Mouse (Mus musculus): ENCODE measurements at regions not wholly inside any gene's neighbourhood (a gene's known extent, or its start where the extent isn't known, plus 50 kb on each side); places are given as distances from the start of the nearest gene placed in this dataset.
"Not testable (repeated sequence)": the region's sequence is repeated elsewhere in the genome, so short reads cannot be mapped to it uniquely, and the experiment has no call there.

DNA sequence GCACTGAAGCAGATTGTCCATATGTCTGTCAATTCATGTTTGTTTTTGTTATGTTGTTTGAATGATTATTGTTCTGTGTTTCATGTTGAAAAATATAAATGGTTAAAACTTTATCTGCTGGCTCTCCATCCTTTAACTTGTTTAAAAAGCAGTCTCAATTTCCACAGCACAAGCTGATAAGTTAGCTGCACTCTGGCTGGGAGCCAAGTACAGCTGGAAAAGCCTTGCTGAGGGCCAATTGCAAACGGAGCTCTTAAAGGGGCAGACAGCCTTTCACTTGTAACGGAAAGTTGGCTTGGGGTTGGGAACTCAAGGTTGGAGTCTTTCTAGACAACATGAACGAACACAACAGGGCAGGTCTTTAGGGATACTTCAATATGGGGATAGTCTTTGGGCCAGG lies 462.0 kb downstream of the Gm11232 start:
- peaks cover 16% of the 10 kb centered on the region for H3K9me3 ChIP-seq
- H3K27me3 ChIP-seq; H3K36me3 ChIP-seq; H3K9ac ChIP-seq; H3K27ac ChIP-seq (replicated peaks); H3K4me2 ChIP-seq; H3K4me1 ChIP-seq (replicated peaks); ATAC-seq (ENCODE audit: low read depth); H3K4me3 ChIP-seq: not testable (repeated sequence)
- WGBS, result 81% methylated on average over 3 of the region's 3 CpGs

DNA sequence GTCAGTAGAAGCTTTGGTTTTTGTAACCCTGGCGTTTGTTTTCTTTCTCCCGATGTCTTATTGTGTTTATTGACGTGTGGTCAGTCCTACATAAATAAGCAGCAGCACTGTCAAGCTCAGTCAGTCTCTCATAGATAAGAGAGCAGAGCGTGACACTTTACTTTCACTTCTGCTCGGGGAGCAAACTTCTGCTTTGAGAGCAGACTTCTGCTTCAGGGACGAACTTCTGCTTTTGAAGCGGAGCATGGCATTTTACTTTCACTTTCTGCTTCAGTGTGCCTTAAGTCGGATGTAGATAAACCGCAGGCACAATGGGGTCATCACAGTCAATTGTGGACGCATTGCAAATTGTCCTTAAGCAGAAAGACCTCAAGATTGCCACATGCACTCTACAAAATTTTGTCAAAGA lies 466.0 kb downstream of the Gm11232 start:
- Histone ChIP-seq H3K9me3 (peaks cover 26% of the 10 kb centered on the region), H3K4me2 (no peak overlapping the region), H3K36me3 (no peaks in the 10 kb centered on the region), H3K4me3 (no peak overlapping the region), H3K9ac (no peak overlapping the region), H3K4me1 (replicated peaks) (no peaks in the 10 kb centered on the region), H3K27ac (replicated peaks) (no peak overlapping the region), H3K27me3 (no peaks in the 10 kb centered on the region)
- WGBS, result 92% methylated on average over 10 of the region's 10 CpGs
- ATAC-seq (ENCODE audit: low read depth), result no peak

GRCm38 (mm10) chr4:71291111-71291740 lies 466.5 kb downstream of the Gm11232 start:
- ATAC-seq (ENCODE audit: low read depth), result not testable (repeated sequence)

DNA sequence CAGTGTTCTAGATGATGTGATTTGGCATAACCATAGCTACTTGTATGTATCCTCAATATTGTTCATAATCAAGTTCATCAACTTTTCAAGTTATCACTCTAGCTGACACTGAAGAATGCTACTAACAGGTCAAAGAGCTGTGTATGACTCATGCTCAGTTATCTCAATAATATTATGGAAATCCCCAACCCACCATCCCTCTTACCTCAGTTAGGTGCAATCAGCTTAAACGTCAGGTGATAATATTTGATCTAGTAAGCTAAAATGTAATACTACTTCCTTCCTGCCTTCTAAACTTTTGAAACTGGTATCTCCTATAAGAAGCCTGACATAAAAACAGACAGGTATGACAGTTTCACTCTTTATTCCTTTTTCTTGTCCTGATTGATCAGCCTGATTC lies 474.6 kb downstream of the Gm11232 start:
- no peaks in the 10 kb centered on the region for H3K36me3 ChIP-seq
- H3K27ac ChIP-seq (replicated peaks), result no peak overlapping the region
- H3K4me1 ChIP-seq (replicated peaks), result no peaks in the 10 kb centered on the region
- H3K9me3 ChIP-seq, result no peaks in the 10 kb centered on the region
- no peak for ATAC-seq (ENCODE audit: low read depth)
- H3K4me3 ChIP-seq, result no peak overlapping the region
- 91% methylated on average over 1 of the region's 1 CpGs for WGBS
- H3K9ac ChIP-seq, result no peak overlapping the region
- no peaks in the 10 kb centered on the region for H3K27me3 ChIP-seq
- no peak overlapping the region for H3K4me2 ChIP-seq

More at GRCm38 (mm10) chr4:71291111-71291740, 466.5 kb downstream of the Gm11232 start:
- WGBS, result 95% methylated on average over 22 of the region's 22 CpGs
- H3K9me3 ChIP-seq, result peaks cover 26% of the 10 kb centered on the region
- not testable (repeated sequence) for H3K9ac ChIP-seq; H3K4me1 ChIP-seq (replicated peaks); H3K27me3 ChIP-seq; H3K27ac ChIP-seq (replicated peaks); H3K36me3 ChIP-seq; H3K4me3 ChIP-seq; H3K4me2 ChIP-seq

GRCm38 (mm10) chr4:71279710-71280109 lies 478.1 kb downstream of the Gm11232 start:
- Histone ChIP-seq H3K4me2 (no peak overlapping the region), H3K4me1 (replicated peaks) (no peaks in the 10 kb centered on the region)
- 91% methylated on average over 1 of the region's 1 CpGs for WGBS

DNA sequence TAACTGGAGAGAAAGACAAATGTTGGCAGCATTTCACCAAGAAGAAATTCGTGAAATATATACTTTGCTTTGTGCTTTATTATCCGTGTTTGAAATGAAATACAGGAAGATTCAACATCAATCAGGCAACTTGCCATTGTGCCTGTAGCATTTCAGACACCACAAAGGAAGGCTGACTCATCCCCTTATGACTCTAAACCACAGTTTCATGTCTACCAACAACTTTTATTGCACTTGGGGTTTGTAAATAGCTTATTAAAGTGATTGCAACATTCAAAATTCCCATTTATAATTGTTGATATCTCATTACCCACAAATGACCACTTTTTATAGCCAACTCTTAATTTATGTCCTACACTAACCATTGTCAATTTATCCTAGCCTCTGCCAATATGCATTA lies 497.9 kb downstream of the Gm11232 start:
- Histone ChIP-seq H3K36me3 (no peaks in the 10 kb centered on the region), H3K27ac (replicated peaks) (no peak overlapping the region), H3K4me2 (no peak overlapping the region), H3K27me3 (no peaks in the 10 kb centered on the region), H3K4me1 (replicated peaks) (no peaks in the 10 kb centered on the region), H3K9ac (no peak overlapping the region), H3K9me3 (no peaks in the 10 kb centered on the region), H3K4me3 (no peak overlapping the region)
- WGBS, result 80% methylated on average over 2 of the region's 2 CpGs
- no peak for ATAC-seq (ENCODE audit: low read depth)

More at GRCm38 (mm10) chr4:71279710-71280109, 478.1 kb downstream of the Gm11232 start:
- Histone ChIP-seq H3K4me3 (no peak overlapping the region), H3K27ac (replicated peaks) (no peak overlapping the region), H3K27me3 (no peaks in the 10 kb centered on the region), H3K36me3 (no peaks in the 10 kb centered on the region), H3K9ac (no peak overlapping the region), H3K9me3 (no peaks in the 10 kb centered on the region)
- ATAC-seq (ENCODE audit: low read depth), result no peak

- H3K4me2 ChIP-seq, result no peak overlapping the region
- peak; percentile 88 for ATAC-seq (ENCODE audit: low read depth)
Observed at GRCm38 (mm10) chr4:71230497-71230872, 527.3 kb downstream of the Gm11232 start.

GRCm38 (mm10) chr4:71229796-71230496 lies 527.8 kb downstream of the Gm11232 start:
- no peak overlapping the region for H3K4me2 ChIP-seq
- peaks cover 13% of the 10 kb centered on the region for H3K4me1 ChIP-seq (replicated peaks)
- H3K9ac ChIP-seq, result no peak overlapping the region
- H3K36me3 ChIP-seq, result no peaks in the 10 kb centered on the region
- H3K27ac ChIP-seq (replicated peaks), result 0 out of 2 replicates have a peak overlapping the region, but pooled peaks have one; percentile 15
- peak; percentile 78 for ATAC-seq (ENCODE audit: low read depth)
- WGBS, result 46% methylated on average over 3 of the region's 3 CpGs
- H3K27me3 ChIP-seq, result no peaks in the 10 kb centered on the region
- no peaks in the 10 kb centered on the region for H3K9me3 ChIP-seq
- no peak overlapping the region for H3K4me3 ChIP-seq

More at GRCm38 (mm10) chr4:71230497-71230872, 527.3 kb downstream of the Gm11232 start:
- H3K27me3 ChIP-seq, result no peaks in the 10 kb centered on the region
- no peak overlapping the region for H3K4me3 ChIP-seq
- no peak overlapping the region for H3K9ac ChIP-seq
- WGBS, result 17% methylated on average over 4 of the region's 4 CpGs
- H3K4me1 ChIP-seq (replicated peaks), result peaks cover 13% of the 10 kb centered on the region
- H3K36me3 ChIP-seq, result no peaks in the 10 kb centered on the region
- H3K27ac ChIP-seq (replicated peaks), result no peak overlapping the region
- H3K9me3 ChIP-seq, result no peaks in the 10 kb centered on the region

- ATAC-seq (ENCODE audit: low read depth), result no peak
- Histone ChIP-seq H3K4me2 (no peak overlapping the region), H3K36me3 (no peaks in the 10 kb centered on the region), H3K9me3 (no peaks in the 10 kb centered on the region), H3K27ac (replicated peaks) (no peak overlapping the region), H3K4me1 (replicated peaks) (peaks cover 13% of the 10 kb centered on the region), H3K4me3 (no peak overlapping the region), H3K27me3 (no peaks in the 10 kb centered on the region), H3K9ac (no peak overlapping the region)
- 79% methylated on average over 4 of the region's 4 CpGs for WGBS
Observed at GRCm38 (mm10) chr4:71226653-71227052, 531.1 kb downstream of the Gm11232 start.

GRCm38 (mm10) chr4:71218060-71218459 lies 539.7 kb downstream of the Gm11232 start:
- WGBS, result 88% methylated on average over 3 of the region's 3 CpGs

DNA sequence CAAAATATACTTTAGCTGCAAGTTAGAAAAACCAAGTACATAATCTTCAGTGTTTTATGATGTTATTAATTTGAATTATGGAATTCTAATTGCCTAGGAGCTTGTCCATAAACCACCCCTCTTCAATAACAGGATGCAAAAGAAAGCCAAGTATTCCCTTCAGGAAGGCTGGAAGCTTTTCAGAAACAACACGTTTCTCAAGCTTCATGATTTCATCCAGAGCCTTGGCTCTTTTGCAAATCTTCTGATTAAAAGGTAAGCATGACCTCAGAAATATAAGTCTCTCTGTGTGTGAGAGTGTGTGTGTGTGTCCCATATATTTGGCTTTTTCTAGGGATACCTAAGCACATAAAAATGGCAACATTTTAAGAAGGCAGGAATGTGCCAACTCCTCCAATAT lies 570.0 kb downstream of the Gm11232 start:
- Histone ChIP-seq H3K9ac (no peak overlapping the region), H3K27me3 (no peaks in the 10 kb centered on the region), H3K27ac (replicated peaks) (no peak overlapping the region), H3K4me2 (no peak overlapping the region), H3K4me3 (no peak overlapping the region), H3K9me3 (no peaks in the 10 kb centered on the region), H3K36me3 (no peaks in the 10 kb centered on the region), H3K4me1 (replicated peaks) (no peaks in the 10 kb centered on the region)
- no peak for ATAC-seq (ENCODE audit: low read depth)
- WGBS, result 71% methylated on average over 1 of the region's 1 CpGs

More at GRCm38 (mm10) chr4:71218060-71218459, 539.7 kb downstream of the Gm11232 start:
- no peaks in the 10 kb centered on the region for H3K36me3 ChIP-seq
- no peak overlapping the region for H3K27ac ChIP-seq (replicated peaks)
- no peaks in the 10 kb centered on the region for H3K4me1 ChIP-seq (replicated peaks)
- no peaks in the 10 kb centered on the region for H3K9me3 ChIP-seq
- H3K9ac ChIP-seq, result no peak overlapping the region
- H3K27me3 ChIP-seq, result no peaks in the 10 kb centered on the region
- no peak overlapping the region for H3K4me3 ChIP-seq
- H3K4me2 ChIP-seq, result no peak overlapping the region
- no peak for ATAC-seq (ENCODE audit: low read depth)

DNA sequence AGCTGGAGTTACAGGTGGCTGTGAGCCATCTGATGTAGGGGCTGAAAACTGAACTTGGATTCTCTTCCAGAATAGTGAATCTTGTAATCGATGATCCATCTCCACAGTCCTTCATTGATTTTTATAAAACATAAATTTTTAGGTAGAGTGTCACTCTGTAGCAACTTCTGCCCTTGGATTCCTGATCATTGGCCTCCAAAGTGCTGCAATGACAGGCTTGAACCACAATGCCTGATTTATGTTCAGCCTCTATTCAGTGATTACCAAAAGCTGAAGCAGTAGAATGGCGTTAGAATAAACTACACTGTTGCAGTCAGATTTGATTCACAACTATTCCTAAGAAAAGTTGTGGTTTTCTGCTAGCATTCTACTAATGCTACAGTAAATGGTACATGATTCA lies 580.1 kb downstream of the Gm11232 start:
- Histone ChIP-seq H3K4me2 (no peak overlapping the region), H3K4me3 (no peak overlapping the region), H3K27ac (replicated peaks) (no peak overlapping the region), H3K9me3 (no peaks in the 10 kb centered on the region), H3K36me3 (no peaks in the 10 kb centered on the region), H3K27me3 (no peaks in the 10 kb centered on the region), H3K9ac (no peak overlapping the region), H3K4me1 (replicated peaks) (no peaks in the 10 kb centered on the region)
- ATAC-seq (ENCODE audit: low read depth), result no peak
- WGBS, result 78% methylated on average over 2 of the region's 2 CpGs

- Histone ChIP-seq H3K27ac (replicated peaks) (no peak overlapping the region), H3K4me3 (no peak overlapping the region), H3K36me3 (no peaks in the 10 kb centered on the region), H3K9me3 (no peaks in the 10 kb centered on the region), H3K27me3 (no peaks in the 10 kb centered on the region), H3K9ac (no peak overlapping the region), H3K4me2 (no peak overlapping the region), H3K4me1 (replicated peaks) (0 out of 2 replicates have a peak, but pooled peaks cover 3% of the 10 kb centered on the region)
- ATAC-seq (ENCODE audit: low read depth), result no peak
Observed at GRCm38 (mm10) chr4:71165802-71166201, 592.0 kb downstream of the Gm11232 start.
